Mouse (Mus musculus) midbrain, embryonic 12.5 days (tissue): ENCODE measurements around the gene Rps10. TPM values are rescaled to one million over a fixed set of nuclear protein-coding genes. Genes with fewer than 3 reads are reported as not detected.

Experiments used
- ATAC-seq: fragments of 200-750 bp; cut with Nextera tagmentation; 2 replicates; pipeline ENCODE4 v1.8.0; 2017; ENCODE audit warnings: low read depth, moderate TSS enrichment, moderate library complexity; ENCODE audit not compliant: low FRiP score
- H3K27ac ChIP-seq: fragments of 300-500 bp; sonication (generic); replicated peaks from 2 replicates; pipeline ENCODE4 v1.5.1; 2016; ENCODE audit warnings: mild to moderate bottlenecking
- H3K27me3 ChIP-seq: fragments of 300-500 bp; sonication (generic); 2 replicates; pipeline ENCODE4 v1.6.1; 2016; ENCODE audit warnings: mild to moderate bottlenecking
- H3K36me3 ChIP-seq: fragments of 300-500 bp; sonication (generic); 2 replicates; pipeline ENCODE4 v1.6.1; 2016
- H3K4me1 ChIP-seq: fragments of 300-500 bp; sonication (generic); 2 replicates; pipeline ENCODE4 v1.6.1; 2016
- H3K4me2 ChIP-seq: fragments of 300-500 bp; sonication (generic); replicated peaks from 2 replicates; pipeline ENCODE4 v1.6.1; 2016; ENCODE audit warnings: mild to moderate bottlenecking, moderate library complexity
- H3K4me3 ChIP-seq: fragments of 300-500 bp; sonication (generic); 2 replicates; pipeline ENCODE4 v1.5.1; 2016; ENCODE audit warnings: mild to moderate bottlenecking
- H3K9ac ChIP-seq: fragments of 300-500 bp; sonication (generic); replicated peaks from 2 replicates; pipeline ENCODE4 v1.6.1; 2016; ENCODE audit warnings: mild to moderate bottlenecking, moderate library complexity
- H3K9me3 ChIP-seq: fragments of 300-500 bp; sonication (generic); 2 replicates; pipeline ENCODE4 v1.6.1; 2016; ENCODE audit warnings: mild to moderate bottlenecking
- WGBS: fragments of 180-500 bp; shearing (Covaris S2); methylation state at CpG from one replicate; pipeline ENCODE4 v1.1.7; 2016; 5-methylcytosine and 5-hydroxymethylcytosine counted together
- polyA plus RNA-seq: library from polyadenylated mRNA; unstranded; fragments of >200 nt; fragmentation: Nextera tagmentation; extraction: Ambion mirVana; gene quantifications from 2 replicates; pipeline ENCODE4 v1.2.1, GENCODE M21; 2016

Gene Rps10
- polyA plus RNA-seq, 1 experiment from 2014 or later = 702 TPM

GRCm38 (mm10) chr17:27623360-27624326 is 12.8 kb downstream of the Rps10 start, which contains the start of gene Nudt3:
Gene Nudt3, minus strand, starts transcription at chr17:27623495.
- Histone ChIP-seq H3K4me3 (peak within 1 kb of the TSS; percentile 96), H3K27me3 (no peaks in the 10 kb centered on the region), H3K9me3 (no peaks in the 10 kb centered on the region), H3K4me2 (peak within 1 kb of the TSS; percentile 83), H3K36me3 (peaks cover 3% of the 10 kb centered on the region; the same call in 1 of the 2 replicates), H3K4me1 (peaks cover 38% of the 10 kb centered on the region), H3K9ac (peak within 1 kb of the TSS; percentile 99), H3K27ac (peak within 1 kb of the TSS; percentile 98)
- peak; percentile 85 for ATAC-seq
- WGBS = 8% methylated on average over 86 of the region's 91 CpGs

GRCm38 (mm10) chr17:27622611-27623359 is 13.7 kb downstream of the Rps10 start:
- Histone ChIP-seq H3K4me3 (peak overlapping the region; percentile 96), H3K4me2 (peak overlapping the region; percentile 83), H3K9me3 (peaks cover 6% of the 10 kb centered on the region; the same call in 1 of the 2 replicates), H3K9ac (peak overlapping the region; percentile 99), H3K36me3 (peaks cover 9% of the 10 kb centered on the region), H3K27ac (peak overlapping the region; percentile 98), H3K27me3 (no peaks in the 10 kb centered on the region), H3K4me1 (peaks cover 38% of the 10 kb centered on the region)
- WGBS = under 1% methylated on average over 58 of the region's 80 CpGs
- peak; percentile 48 for ATAC-seq

- peak overlapping the region; percentile 83 for H3K4me2 ChIP-seq
- H3K4me3 ChIP-seq = peak overlapping the region; percentile 96
- H3K27ac ChIP-seq = peak overlapping the region; percentile 98
- peaks cover 18% of the 10 kb centered on the region for H3K36me3 ChIP-seq
- H3K4me1 ChIP-seq = peaks cover 37% of the 10 kb centered on the region
- H3K27me3 ChIP-seq = no peaks in the 10 kb centered on the region
- peaks cover 9% of the 10 kb centered on the region; the same call in 1 of the 2 replicates for H3K9me3 ChIP-seq
- ATAC-seq = 0 out of 2 replicates have a peak, but pooled peaks have one; percentile 31
- H3K9ac ChIP-seq = peak overlapping the region; percentile 99
- WGBS = 3% methylated on average over 23 of the region's 23 CpGs
Measured at GRCm38 (mm10) chr17:27621705-27622531, 14.6 kb downstream of the Rps10 start.

GRCm38 (mm10) chr17:27621161-27621560 is 15.3 kb downstream of the Rps10 start:
- WGBS = 36% methylated on average over 8 of the region's 8 CpGs
- peaks cover 31% of the 10 kb centered on the region for H3K4me1 ChIP-seq
- H3K36me3 ChIP-seq = peaks cover 23% of the 10 kb centered on the region
- peak overlapping the region; percentile 98; the same call in 1 of the 2 replicates for H3K27ac ChIP-seq
- peak overlapping the region; percentile 99 for H3K9ac ChIP-seq
- H3K27me3 ChIP-seq = no peaks in the 10 kb centered on the region
- H3K4me3 ChIP-seq = peak overlapping the region; percentile 96
- H3K4me2 ChIP-seq = peak overlapping the region; percentile 83
- ATAC-seq = no peak
- H3K9me3 ChIP-seq = peaks cover 9% of the 10 kb centered on the region; the same call in 1 of the 2 replicates

- 87% methylated on average over 7 of the region's 7 CpGs for WGBS
- H3K9me3 ChIP-seq = peaks cover 9% of the 10 kb centered on the region; the same call in 1 of the 2 replicates
- no peak overlapping the region for H3K9ac ChIP-seq
- H3K27ac ChIP-seq = no peak overlapping the region
- no peaks in the 10 kb centered on the region for H3K27me3 ChIP-seq
- H3K4me2 ChIP-seq = no peak overlapping the region
- H3K4me1 ChIP-seq = peaks cover 31% of the 10 kb centered on the region
- no peak for ATAC-seq
- peaks cover 23% of the 10 kb centered on the region for H3K36me3 ChIP-seq
- H3K4me3 ChIP-seq = no peak overlapping the region
Measured at GRCm38 (mm10) chr17:27615388-27615787, 21.1 kb downstream of the Rps10 start.

- peaks cover 22% of the 10 kb centered on the region for H3K36me3 ChIP-seq
- ATAC-seq = no peak
- no peak overlapping the region for H3K9ac ChIP-seq
- no peaks in the 10 kb centered on the region for H3K27me3 ChIP-seq
- peaks cover 6% of the 10 kb centered on the region; the same call in 1 of the 2 replicates for H3K9me3 ChIP-seq
- no peak overlapping the region for H3K27ac ChIP-seq
- WGBS = 79% methylated on average over 4 of the region's 4 CpGs
- no peak overlapping the region for H3K4me2 ChIP-seq
- H3K4me1 ChIP-seq = peaks cover 21% of the 10 kb centered on the region
- no peak overlapping the region for H3K4me3 ChIP-seq
Measured at GRCm38 (mm10) chr17:27613016-27613415, 23.5 kb downstream of the Rps10 start.

- peaks cover 21% of the 10 kb centered on the region for H3K4me1 ChIP-seq
- ATAC-seq = no peak
- peaks cover 11% of the 10 kb centered on the region for H3K36me3 ChIP-seq
- no peaks in the 10 kb centered on the region for H3K27me3 ChIP-seq
- WGBS = 84% methylated on average over 5 of the region's 5 CpGs
- H3K27ac ChIP-seq = 0 out of 2 replicates have a peak overlapping the region, but pooled peaks have one; percentile 4
- no peak overlapping the region for H3K4me3 ChIP-seq
- no peak overlapping the region for H3K4me2 ChIP-seq
- H3K9me3 ChIP-seq = no peaks in the 10 kb centered on the region
- H3K9ac ChIP-seq = no peak overlapping the region
Measured at GRCm38 (mm10) chr17:27611994-27612393, 24.5 kb downstream of the Rps10 start.

- no peaks in the 10 kb centered on the region for H3K9me3 ChIP-seq
- H3K27ac ChIP-seq = 0 out of 2 replicates have a peak overlapping the region, but pooled peaks have one; percentile 4
- no peak overlapping the region for H3K9ac ChIP-seq
- H3K27me3 ChIP-seq = no peaks in the 10 kb centered on the region
- no peak for ATAC-seq
- WGBS = 76% methylated on average over 3 of the region's 3 CpGs
- H3K36me3 ChIP-seq = peaks cover 6% of the 10 kb centered on the region
- peaks cover 21% of the 10 kb centered on the region for H3K4me1 ChIP-seq
- H3K4me2 ChIP-seq = no peak overlapping the region
- H3K4me3 ChIP-seq = no peak overlapping the region
Measured at GRCm38 (mm10) chr17:27611519-27611884, 25.0 kb downstream of the Rps10 start.

GRCm38 (mm10) chr17:27610679-27611518 is 25.6 kb downstream of the Rps10 start:
- Histone ChIP-seq H3K4me1 (peaks cover 25% of the 10 kb centered on the region), H3K27ac (0 out of 2 replicates have a peak overlapping the region, but pooled peaks have one; percentile 4), H3K9me3 (no peaks in the 10 kb centered on the region), H3K9ac (no peak overlapping the region), H3K27me3 (no peaks in the 10 kb centered on the region), H3K4me2 (no peak overlapping the region), H3K36me3 (peaks cover 5% of the 10 kb centered on the region), H3K4me3 (no peak overlapping the region)
- ATAC-seq = no peak
- 87% methylated on average over 10 of the region's 10 CpGs for WGBS

- Histone ChIP-seq H3K9me3 (no peaks in the 10 kb centered on the region), H3K27me3 (no peaks in the 10 kb centered on the region), H3K9ac (no peak overlapping the region), H3K27ac (no peak overlapping the region), H3K4me1 (peaks cover 23% of the 10 kb centered on the region), H3K36me3 (peaks cover 5% of the 10 kb centered on the region), H3K4me2 (no peak overlapping the region), H3K4me3 (no peak overlapping the region)
- WGBS = 94% methylated on average over 7 of the region's 7 CpGs
- no peak for ATAC-seq
Measured at GRCm38 (mm10) chr17:27609576-27609975, 26.9 kb downstream of the Rps10 start.
